Mouse (Mus musculus) myocyte (in vitro differentiated cells): Measurements from ENCODE around the gene Mrps27. TPM values are rescaled to one million over a fixed set of nuclear protein-coding genes. Genes with fewer than 3 reads are reported as not detected.

Experiments used
- H3K27me3 ChIP-seq: one replicate; pipeline ENCODE4 v1.6.1; 2011; ENCODE audit not compliant: control insufficient read depth, insufficient read depth, insufficient read length
- H3K36me3 ChIP-seq: one replicate; pipeline ENCODE4 v1.6.1; 2011; ENCODE audit not compliant: control insufficient read depth, insufficient read depth
- H3K4me2 ChIP-seq: one replicate; pipeline ENCODE4 v1.6.1; 2011; ENCODE audit warnings: low read depth, control low read depth
- H3K4me3 ChIP-seq: one replicate; pipeline ENCODE4 v1.5.1; 2011; ENCODE audit warnings: mild to moderate bottlenecking, control low read depth, moderate library complexity
- H3K79me2 ChIP-seq: one replicate; pipeline ENCODE4 v1.6.1; 2011; ENCODE audit not compliant: control insufficient read depth, insufficient read depth
- H3ac ChIP-seq: one replicate; pipeline ENCODE4 v1.6.1; 2011; ENCODE audit not compliant: control insufficient read depth, insufficient read length
- POLR2A ChIP-seq: IDR thresholded peaks from one replicate; pipeline ENCODE4 v1.6.1; 2011; ENCODE audit warnings: low read depth, mild to moderate bottlenecking, control low read depth, moderate library complexity; ENCODE audit not compliant: insufficient read length
- polyA plus RNA-seq: library from polyadenylated mRNA; unstranded; fragments of >200 nt; fragmentation: generic; extraction: Trizol; gene quantifications from one replicate; pipeline ENCODE4 v1.2.1, GENCODE M21; 2012; ENCODE audit warnings: missing spikeins

The Mrps27 gene
- polyA plus RNA-seq, 1 experiment, result 34.2 TPM

- no peak for TF ChIP-seq POLR2A
- Histone ChIP-seq H3K4me3 (no peak overlapping the region), H3K36me3 (peaks cover 4% of the 10 kb centered on the region), H3K27me3 (no peaks in the 10 kb centered on the region), H3ac (no peak overlapping the region), H3K79me2 (peaks cover 88% of the 10 kb centered on the region), H3K4me2 (no peak overlapping the region)
Observed at GRCm38 (mm10) chr13:99464551-99464950, 120.0 kb downstream of the Mrps27 start.

Other genes with a start within 250 kb of the Mrps27 start
- 0.01 TPM for gene Zfp366, start 160.0 kb upstream of the Mrps27 start, polyA plus RNA-seq
- 25.1 TPM for gene Ptcd2, start 81 bp upstream of the Mrps27 start, polyA plus RNA-seq
- gene Map1b, start 171.8 kb downstream of the Mrps27 start, polyA plus RNA-seq, result 40.6 TPM